Mouse (Mus musculus) cerebellum, adult 2 months (tissue): Measurements from ENCODE around the gene Cma1.

Experiments used
- CTCF ChIP-seq: fragments of 200-500 bp; IDR thresholded peaks from 2 replicates; pipeline ENCODE4 v1.5.1; 2011; ENCODE audit warnings: low read depth, mild to moderate bottlenecking, control low read depth, low read length, moderate library complexity, borderline replicate concordance; ENCODE audit not compliant: insufficient read depth
- POLR2A ChIP-seq: fragments of 200-500 bp; IDR thresholded peaks from 2 replicates; pipeline ENCODE4 v1.6.1; 2011; ENCODE audit warnings: low read length, control low read depth, borderline replicate concordance; ENCODE audit not compliant: insufficient read depth

- TF ChIP-seq CTCF = no peak
- no peak for TF ChIP-seq POLR2A
Measured at GRCm38 (mm10) chr14:55929263-55929997, 15.0 kb downstream of the Cma1 start.
